Mouse (Mus musculus) cerebellum, postnatal 14 days (tissue): ENCODE measurements around the gene Gad1.
A peak's percentile ranks its signal among the peaks of the same experiment; 100 is the strongest.

ENCODE experiments used
- DNase-seq, 2 experiments: peaks; one replicate each; pipeline ENCODE4 v3.0.0; 2021; ENCODE audit warnings: mixed read lengths in 2 of 2

Gad1 gene

DNA sequence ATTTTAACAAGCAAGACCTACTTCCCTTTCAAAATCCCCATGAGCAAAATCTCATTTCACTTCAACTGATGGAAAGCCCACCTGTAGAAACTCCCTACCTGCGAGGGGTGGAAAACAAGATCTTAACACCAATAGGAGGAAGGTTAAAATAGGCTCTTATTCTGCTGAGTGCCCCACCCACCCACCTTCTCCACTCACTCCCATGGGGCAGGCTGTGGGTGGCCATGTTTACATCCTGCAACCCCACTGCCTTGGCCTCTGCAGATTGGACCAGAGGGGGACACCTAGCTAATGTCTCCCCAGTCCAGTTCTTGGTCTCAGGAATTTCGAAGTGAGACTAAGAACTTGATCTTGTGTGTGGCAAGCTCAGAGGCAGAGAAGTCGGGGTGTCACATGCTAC is 77.0 kb downstream of the Gad1 start:
- no peak for DNase-seq

DNA sequence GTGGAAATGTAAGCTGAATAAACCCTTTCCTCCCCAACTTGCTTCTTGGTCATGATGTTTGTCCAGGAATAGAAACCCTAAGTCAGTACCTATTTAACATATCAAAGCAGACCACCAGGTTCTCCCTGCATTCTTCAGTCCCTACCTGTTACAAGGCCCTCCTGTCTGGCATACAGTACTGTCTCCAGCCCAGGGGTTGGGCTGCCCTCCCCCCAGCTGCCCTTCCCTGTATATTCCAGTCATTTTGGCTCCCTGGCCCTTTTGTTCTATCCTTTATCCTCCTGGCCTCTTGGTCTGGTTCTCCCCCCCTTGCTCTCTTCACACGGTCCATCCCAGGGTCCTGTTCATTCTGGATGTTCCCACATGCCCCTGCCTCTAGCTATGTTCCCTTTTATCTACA is 78.4 kb downstream of the Gad1 start:
- DNase-seq = no peak

DNA sequence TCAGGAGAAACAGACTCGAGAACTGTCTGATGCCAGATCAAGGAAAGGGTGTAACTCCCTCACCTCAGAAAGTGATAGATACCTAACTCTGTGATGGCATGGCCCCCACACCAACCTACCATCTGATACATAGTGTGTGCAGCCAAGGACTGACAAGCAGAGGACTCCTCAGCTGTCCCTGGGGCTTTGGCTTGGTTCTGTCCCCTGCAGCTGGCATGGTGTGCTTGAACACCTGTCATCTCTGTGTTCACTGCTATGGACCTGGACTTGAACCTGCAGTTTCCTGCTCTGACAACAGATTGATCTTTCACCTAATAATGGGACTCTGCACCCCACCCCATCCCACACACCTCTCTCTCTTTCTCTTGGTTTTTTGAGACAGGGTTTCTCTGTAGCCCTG is 79.5 kb downstream of the Gad1 start:
- no peak for DNase-seq

DNA sequence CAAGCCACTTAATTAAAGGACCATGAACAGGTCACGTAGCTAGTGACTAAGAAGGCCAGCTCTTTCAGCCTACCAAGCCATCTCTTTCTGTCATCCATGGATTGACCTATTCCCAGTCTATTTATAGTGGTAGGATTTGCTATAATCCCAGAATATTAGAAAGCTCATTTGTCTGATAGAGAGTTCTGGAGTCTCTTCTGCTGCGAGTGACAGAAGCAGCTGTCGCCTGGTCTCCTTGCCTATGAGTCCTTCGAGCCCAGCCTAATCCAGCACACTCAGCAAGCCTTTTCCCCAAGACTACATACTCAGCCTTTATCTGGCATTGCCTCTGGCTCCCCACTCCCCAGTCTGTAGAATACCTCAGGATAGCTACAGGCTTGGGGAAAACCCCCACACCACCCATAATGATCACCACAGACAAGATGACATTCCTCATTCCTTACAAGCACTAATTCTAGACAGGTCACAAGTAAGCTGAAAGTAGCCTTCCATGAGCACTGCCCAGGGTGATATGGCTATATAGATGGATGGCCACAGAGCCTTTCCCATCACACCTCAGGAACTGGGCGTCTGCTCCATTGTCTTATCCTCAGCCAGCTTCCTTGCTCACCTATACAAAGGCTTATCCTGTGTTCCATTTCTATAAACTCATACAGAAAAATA is 81.3 kb downstream of the Gad1 start:
- DNase-seq = no peak

DNA sequence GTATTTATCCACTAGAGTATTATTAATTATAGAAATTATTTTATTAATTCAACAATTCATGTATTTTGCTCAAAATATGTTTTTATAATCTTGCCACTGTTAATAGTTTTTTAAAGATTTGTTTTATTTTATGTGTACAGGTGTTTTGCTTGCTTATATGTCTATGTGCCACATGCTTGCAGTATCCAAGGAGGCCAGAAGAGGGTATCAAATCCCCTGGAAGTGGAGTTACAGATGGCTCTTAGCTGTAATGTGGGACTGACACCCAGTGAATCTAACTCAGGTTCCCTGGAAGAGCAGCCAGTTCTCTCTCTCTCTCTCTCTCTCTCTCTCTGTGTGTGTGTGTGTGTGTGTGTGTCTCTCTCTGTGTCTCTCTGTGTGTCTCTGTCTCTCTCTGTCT is 88.1 kb downstream of the Gad1 start:
- no peak for DNase-seq

DNA sequence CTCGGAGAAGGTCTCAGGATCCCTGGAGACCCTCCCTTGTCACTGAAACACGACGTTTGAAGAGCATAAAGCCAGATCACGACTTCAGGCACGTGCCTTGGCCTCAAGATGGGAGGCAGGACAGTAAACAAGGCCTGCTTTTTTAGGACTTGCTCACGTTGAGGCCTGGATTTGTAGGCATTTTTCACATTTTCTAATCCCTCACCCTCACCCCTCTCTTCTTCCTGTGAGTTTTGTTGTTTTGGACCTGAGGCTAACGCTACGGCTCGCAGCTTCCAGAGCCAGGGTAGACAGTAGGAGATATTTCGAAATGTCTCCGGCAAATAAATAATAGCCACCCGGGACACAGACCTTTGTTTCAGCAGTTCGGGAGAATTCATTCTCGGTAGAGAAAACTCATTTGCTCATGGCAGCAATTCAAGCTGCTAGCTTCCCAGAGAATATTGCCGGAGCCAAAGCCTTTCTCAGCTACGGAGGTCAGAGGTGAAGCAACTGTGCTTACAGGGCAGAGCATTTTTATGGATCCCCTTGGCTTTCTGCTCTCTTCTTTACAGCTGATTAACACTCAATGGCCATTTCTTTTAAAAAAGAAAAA is 90.2 kb downstream of the Gad1 start:
- peak in 1 of 2 experiments; percentile 6 for DNase-seq

DNA sequence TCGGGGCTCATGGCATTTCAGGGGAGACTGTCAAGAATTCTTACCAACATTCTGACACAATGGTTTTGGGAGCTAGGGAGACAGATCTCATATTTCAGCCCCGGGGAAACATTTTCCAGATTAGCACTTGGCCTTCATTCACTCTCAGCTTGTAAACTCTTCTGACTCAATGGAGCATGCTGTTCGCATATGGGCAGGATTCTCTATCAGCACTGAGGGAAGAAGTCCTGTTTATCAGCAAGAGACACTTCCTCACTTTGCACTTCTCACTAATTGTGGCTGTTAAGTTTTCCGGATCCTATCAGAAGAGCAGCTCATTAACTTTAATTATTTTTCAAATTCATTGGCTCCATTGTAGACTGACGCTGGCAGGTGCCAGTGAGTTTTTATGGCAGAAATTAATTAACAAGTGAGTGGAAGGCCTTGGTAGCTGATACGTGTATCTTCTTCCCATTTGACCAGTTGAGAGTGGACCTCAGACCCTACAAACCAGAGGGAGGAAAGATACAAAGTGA is 92.5 kb downstream of the Gad1 start:
- DNase-seq = peak in 1 of 2 experiments; percentile 16

DNA sequence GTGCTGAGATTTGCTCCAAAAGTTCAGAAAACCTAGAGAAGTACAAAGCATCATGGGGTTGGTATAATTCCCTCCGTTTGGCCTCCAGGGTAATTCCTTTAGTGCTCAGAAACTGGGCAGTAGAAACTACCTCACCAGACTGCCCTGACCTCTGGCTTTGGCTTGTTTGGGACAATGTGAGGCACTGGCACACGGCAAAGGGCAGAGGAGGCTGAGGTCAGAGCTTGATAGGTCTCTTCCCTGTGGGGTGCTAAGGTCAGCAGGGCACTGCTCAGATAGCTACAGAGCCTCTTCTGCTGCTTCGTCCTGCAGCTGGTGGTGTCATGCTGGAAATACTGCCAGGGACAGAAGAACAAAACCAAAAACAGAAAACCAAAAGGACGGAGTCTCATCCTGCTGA is 94.8 kb downstream of the Gad1 start:
- no peak for DNase-seq

DNA sequence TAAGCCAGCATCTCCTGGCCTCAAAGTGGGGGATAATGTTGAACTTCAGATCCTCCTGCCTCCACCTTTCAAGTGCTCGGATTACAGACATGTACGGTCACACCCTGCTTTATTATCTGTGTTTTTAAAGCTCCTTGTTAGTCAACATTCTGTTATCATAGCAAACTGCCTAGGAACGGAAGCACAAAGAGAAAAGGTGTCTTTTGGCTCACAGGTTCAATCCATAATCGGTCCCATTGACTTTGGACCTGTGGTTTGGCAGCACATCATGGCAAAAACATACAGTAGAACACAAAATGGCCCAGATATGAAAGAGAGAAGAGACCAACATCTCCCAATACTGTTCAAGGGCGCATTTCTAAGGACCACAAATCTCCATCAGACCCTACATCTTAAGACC is 95.4 kb downstream of the Gad1 start:
- no peak for DNase-seq

DNA sequence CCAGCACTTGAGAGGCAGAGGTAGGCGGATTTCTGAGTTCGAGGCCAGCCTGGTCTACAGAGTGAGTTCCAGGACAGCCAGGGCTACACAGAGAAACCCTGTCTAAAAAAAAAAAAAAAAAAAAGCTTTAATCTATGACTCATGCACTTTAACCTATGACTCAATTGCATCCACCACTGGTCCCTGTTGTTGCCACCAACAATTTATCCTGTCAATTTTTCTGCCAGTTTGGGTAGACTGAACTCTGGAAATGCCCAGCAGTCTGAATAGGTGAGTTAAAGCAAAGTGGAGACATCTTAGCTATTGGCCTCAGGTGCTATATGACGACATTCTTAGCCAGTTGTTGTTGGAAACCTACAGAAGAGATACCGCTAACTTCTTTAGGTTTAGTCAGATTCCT is 96.6 kb downstream of the Gad1 start:
- no peak for DNase-seq
